Comparison of ENCODE assay signal across 26 mouse cellular contexts in genomic region chr4:149938701-149939100, GRCm38 (mm10). TPM values are rescaled to one million over a fixed set of nuclear protein-coding genes. Genes with fewer than 3 reads are reported as not detected.
A peak's percentile ranks its signal among the peaks of the same experiment; 100 is the strongest.
DNase-seq lines count a peak whose midpoint lies in the region; ATAC-seq lines count a peak whose summit lies in the region.
"Had no signal": no experiment of that assay in that cellular context is flagged by ENCODE, and none has a peak within 500 bp of the region (broad histone marks: within the 10 kb centered on the region; RNA-seq: fewer than 3 reads in every experiment).

No protein-coding gene starts in this region.

- H3K4me1 ChIP-seq in heart, embryonic 10.5 days = peaks cover 63% of the 10 kb centered on the region
- peaks cover 59% of the 10 kb centered on the region for H3K4me1 ChIP-seq in embryonic facial prominence, embryonic 13.5 days
- peaks cover 73% of the 10 kb centered on the region for H3K4me1 ChIP-seq in limb, embryonic 12.5 days (replicated peaks)
- H3K4me1 ChIP-seq: liver, embryonic 15.5 days had no signal

- WGBS in heart, embryonic 10.5 days = 56% methylated on average over 8 of the region's 8 CpGs
- 18% methylated on average over 8 of the region's 8 CpGs for WGBS in embryonic facial prominence, embryonic 13.5 days
- WGBS in limb, embryonic 12.5 days = 19% methylated on average over 8 of the region's 8 CpGs

- H3K4me3 ChIP-seq in heart, embryonic 10.5 days = no peak overlapping the region
- no peak overlapping the region for H3K4me3 ChIP-seq in embryonic facial prominence, embryonic 13.5 days
- H3K4me3 ChIP-seq in limb, embryonic 12.5 days (replicated peaks) = no peak overlapping the region
- H3K4me3 ChIP-seq: forebrain, embryonic 10.5 days; intestine, embryonic 15.5 days; left cerebral cortex, adult 2 months; liver, embryonic 15.5 days; midbrain, embryonic 10.5 days had no signal

- H3K27ac ChIP-seq in heart, embryonic 10.5 days = peak overlapping the region; percentile 59; the same call in 1 of the 2 replicates
- H3K27ac ChIP-seq in embryonic facial prominence, embryonic 13.5 days = peak overlapping the region; percentile 77
- peak overlapping the region; percentile 72; the same call in 1 of the 2 replicates for H3K27ac ChIP-seq in limb, embryonic 12.5 days
- H3K27ac ChIP-seq: forebrain, embryonic 10.5 days; intestine, embryonic 15.5 days; left cerebral cortex, adult 2 months; liver, embryonic 15.5 days; macrophage had no signal

- intact Hi-C loops in heart, postnatal 14 days (cut with DNase I) = no loop called here
- intact Hi-C loops in left cerebral cortex, postnatal 36 days (cut with DNase I) = no loop called here

- no peak for DNase-seq in heart, embryonic 10.5 days (ENCODE audit: low spot score)
- no peak for DNase-seq in heart, postnatal 14 days
- DNase-seq in ZHBTc4 (ENCODE audit: low read depth, low spot score) = peak; percentile 61
- no peak for DNase-seq in left cerebral cortex, postnatal 36 days (ENCODE audit: low spot score in 2 of 2)
- no peak for DNase-seq in layer of hippocampus, adult 9-11 months
- DNase-seq in urinary bladder, postnatal 25 days (ENCODE audit: low spot score) = no peak
- DNase-seq: adrenal gland, adult 2 months; cerebellum, adult 18-20 months; cerebellum, postnatal 14 days; forebrain, postnatal 0 days; kidney, adult 8-10 months; kidney, postnatal 4 days; left cerebral cortex, postnatal 4 days; right cerebral cortex, adult 18-20 months; right cerebral cortex, postnatal 4 days; thymus, postnatal 25 days had no signal

- H3K9me3 ChIP-seq in heart, embryonic 10.5 days = no peaks in the 10 kb centered on the region
- no peaks in the 10 kb centered on the region for H3K9me3 ChIP-seq in embryonic facial prominence, embryonic 13.5 days
- H3K9me3 ChIP-seq in limb, embryonic 12.5 days = no peaks in the 10 kb centered on the region
- H3K9me3 ChIP-seq: forebrain, embryonic 10.5 days; intestine, embryonic 15.5 days; liver, embryonic 15.5 days; midbrain, embryonic 10.5 days had no signal

- peak; percentile 23; the same call in 1 of the 2 replicates for ATAC-seq in embryonic facial prominence, embryonic 13.5 days (ENCODE audit: insufficient number of reproducible peaks, insufficient read depth, low FRiP score, low TSS enrichment, low read depth)
- ATAC-seq in limb, embryonic 12.5 days (ENCODE audit: insufficient number of reproducible peaks, insufficient read depth, low FRiP score, low TSS enrichment, low read depth) = peak; percentile 57; the same call in 1 of the 2 replicates
- ATAC-seq: forebrain, postnatal 0 days; hindbrain, embryonic 16.5 days; intestine, embryonic 15.5 days; midbrain, embryonic 16.5 days had no signal

- H3K36me3 ChIP-seq in heart, embryonic 10.5 days = no peaks in the 10 kb centered on the region
- no peaks in the 10 kb centered on the region for H3K36me3 ChIP-seq in embryonic facial prominence, embryonic 13.5 days
- H3K36me3 ChIP-seq in limb, embryonic 12.5 days = 0 out of 2 replicates have a peak, but pooled peaks cover 4% of the 10 kb centered on the region
- H3K36me3 ChIP-seq: forebrain, embryonic 10.5 days; intestine, embryonic 15.5 days; liver, embryonic 15.5 days; midbrain, embryonic 10.5 days had no signal

- peak overlapping the region; percentile 28 for H3K4me2 ChIP-seq in embryonic facial prominence, embryonic 13.5 days
- H3K4me2 ChIP-seq in limb, embryonic 12.5 days = peak overlapping the region; percentile 33
- H3K4me2 ChIP-seq: intestine, embryonic 15.5 days; liver, embryonic 15.5 days had no signal

- no peak overlapping the region for H3K9ac ChIP-seq in embryonic facial prominence, embryonic 13.5 days
- no peak overlapping the region for H3K9ac ChIP-seq in limb, embryonic 12.5 days (replicated peaks)
- H3K9ac ChIP-seq: forebrain, postnatal 0 days; intestine, embryonic 15.5 days; liver, embryonic 15.5 days had no signal

- peaks cover 34% of the 10 kb centered on the region for H3K27me3 ChIP-seq in heart, embryonic 10.5 days (ENCODE audit: insufficient read depth, poor library complexity, severe bottlenecking)
- no peaks in the 10 kb centered on the region; the same call in 1 of the 2 replicates for H3K27me3 ChIP-seq in embryonic facial prominence, embryonic 13.5 days
- no peaks in the 10 kb centered on the region for H3K27me3 ChIP-seq in limb, embryonic 12.5 days
- H3K27me3 ChIP-seq: intestine, embryonic 15.5 days had no signal

RNA-seq across cellular contexts. Expression of gene Spsb1, which starts 16.1 kb away (rescaled TPM):
- polyA plus RNA-seq in heart, embryonic 10.5 days (2016; fragmentation: Nextera tagmentation; extraction: Ambion mirVana) = 3.9 and 9.2 TPM in 2 replicates
- total RNA-seq in heart, postnatal 14 days (2021) = 10 to 100 TPM; 44.8 to 49.3 TPM
- polyA plus RNA-seq in embryonic facial prominence, embryonic 13.5 days (2015; fragmentation: Nextera tagmentation; extraction: Ambion mirVana) = 12.2 and 13.5 TPM in 2 replicates
- polyA plus RNA-seq in limb, embryonic 12.5 days (2016; fragmentation: Nextera tagmentation; extraction: Ambion mirVana) = 17.7 and 19.1 TPM in 2 replicates
- 10 to 100 TPM; 17.1 to 19.0 TPM for total RNA-seq in left cerebral cortex, postnatal 36 days (2021)
